Mouse (Mus musculus) heart, postnatal 36 days (tissue): Measurements from ENCODE around the gene Ywhaq. TPM values are rescaled to one million over a fixed set of nuclear protein-coding genes. Genes with fewer than 3 reads are reported as not detected.

ENCODE experiments used
- DNase-seq, 2 experiments: peaks; one replicate each; pipeline ENCODE4 v3.0.0; 2021 to 2022
- intact Hi-C: fragments of 180-260 bp; cut with DNase I; formaldehyde crosslinking; loops from one replicate; pipeline ENCODE4 v1.15.1; 2025
- total RNA-seq, 2 experiments: library from RNA; stranded (reverse); gene quantifications; 2 replicates each; pipeline ENCODE4 v1.2.3; 2021

Ywhaq gene
- 10 to 100 TPM; 62.2 to 68.0 TPM for total RNA-seq

DNA sequence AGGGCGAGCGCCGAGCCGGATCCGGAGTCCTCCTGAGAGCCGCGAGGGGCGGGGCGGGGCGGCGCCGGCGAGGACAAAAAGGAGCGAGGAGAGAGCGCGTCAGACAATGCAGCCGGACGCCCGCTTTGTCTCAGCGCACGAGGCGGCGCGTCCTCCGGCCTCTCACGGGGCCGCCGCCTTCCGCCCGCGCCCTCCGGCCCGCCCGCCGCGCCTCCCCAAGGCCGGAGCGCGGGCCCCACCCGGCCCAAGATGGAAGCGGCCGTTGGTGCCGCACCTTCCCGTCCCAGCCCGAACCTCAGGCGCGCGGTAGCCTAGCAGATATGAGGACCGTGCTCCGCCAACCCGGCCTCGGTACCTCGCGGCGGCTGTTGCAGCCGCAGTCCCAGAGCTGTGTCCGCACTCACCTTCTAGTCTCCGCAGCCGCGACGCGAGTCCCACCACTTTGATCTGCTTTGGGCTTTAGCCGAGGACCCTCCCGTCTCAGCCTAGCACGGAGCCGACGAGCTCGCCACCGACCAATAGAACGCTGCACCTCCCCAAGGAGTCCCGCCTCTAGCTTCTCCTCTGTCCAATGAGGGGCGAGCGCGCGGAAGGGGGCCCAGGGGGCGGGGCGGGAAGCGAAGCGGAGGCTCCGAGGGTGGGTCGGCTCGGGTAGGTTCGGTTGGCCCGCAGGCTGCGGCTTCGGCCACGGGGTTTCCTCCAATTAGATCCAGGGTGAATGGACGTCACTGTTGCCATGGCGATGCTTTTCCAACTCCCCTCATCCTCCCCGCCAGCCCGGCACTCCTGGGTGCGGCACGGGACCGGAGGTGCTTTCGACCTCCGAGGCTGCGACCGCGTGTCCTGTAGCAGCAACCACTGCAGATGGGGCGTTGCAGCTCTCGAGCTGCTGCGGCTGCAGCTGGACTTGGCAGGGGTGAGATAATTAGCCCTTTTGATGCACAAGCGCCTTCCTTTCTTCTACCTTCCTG is at the start of gene Ywhaq:
Gene Ywhaq (minus strand): TSS at position 538 of the 971 bp plus-strand sequence.
- DNase-seq = peak; percentile 93 to 94

DNA sequence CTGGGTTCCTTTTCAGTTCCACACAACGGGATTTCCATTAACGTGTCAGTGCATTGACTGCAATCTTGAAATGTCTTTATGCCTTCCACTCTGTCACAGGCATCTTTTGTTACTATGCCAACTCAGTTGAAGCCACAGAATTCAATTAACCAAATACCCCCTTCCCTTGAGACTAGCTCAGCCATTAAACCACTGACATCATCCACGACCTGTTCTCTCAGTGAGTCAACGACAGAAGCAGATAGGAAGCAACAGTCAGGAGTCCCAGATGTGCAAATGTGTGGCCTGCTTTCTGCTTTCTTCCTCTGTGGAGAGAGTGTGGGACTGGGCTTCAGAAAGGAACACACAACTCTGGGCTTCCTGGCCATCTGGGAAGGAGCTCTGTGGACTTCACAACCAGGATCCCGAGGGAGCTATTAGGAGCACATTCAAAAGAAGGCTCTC is 46.0 kb upstream of the Ywhaq start:
- intact Hi-C loops = no loop called here
- no peak for DNase-seq

More for the DNA sequence above, at the start of gene Ywhaq:
- intact Hi-C loops = loop anchor here (1.0 to 10.0 kb wide), 3 partner anchors 44 to 263 kb away; partner anchors contain the start of genes Adam17 and Itgb1bp1

DNA sequence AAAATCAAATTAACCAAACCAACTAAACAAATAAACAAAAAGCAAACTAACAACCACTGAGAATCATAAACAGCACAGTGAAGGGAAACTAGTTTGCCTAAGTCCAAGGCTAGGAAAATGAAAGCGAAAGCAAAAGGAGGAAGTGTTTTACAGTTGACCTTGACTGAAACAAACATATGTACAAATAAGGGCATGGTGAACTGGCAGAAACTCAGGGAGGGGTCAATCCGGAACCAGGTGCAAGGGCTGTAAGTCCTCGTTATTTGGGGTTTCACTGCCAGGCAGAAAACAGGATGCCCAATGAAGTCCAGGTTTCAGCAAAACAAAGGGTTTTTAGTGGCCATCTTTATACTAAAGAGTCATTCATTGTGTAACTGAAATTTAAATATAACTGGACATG is 45.2 kb upstream of the Ywhaq start:
- no peak for DNase-seq
- intact Hi-C loops = no loop called here

DNA sequence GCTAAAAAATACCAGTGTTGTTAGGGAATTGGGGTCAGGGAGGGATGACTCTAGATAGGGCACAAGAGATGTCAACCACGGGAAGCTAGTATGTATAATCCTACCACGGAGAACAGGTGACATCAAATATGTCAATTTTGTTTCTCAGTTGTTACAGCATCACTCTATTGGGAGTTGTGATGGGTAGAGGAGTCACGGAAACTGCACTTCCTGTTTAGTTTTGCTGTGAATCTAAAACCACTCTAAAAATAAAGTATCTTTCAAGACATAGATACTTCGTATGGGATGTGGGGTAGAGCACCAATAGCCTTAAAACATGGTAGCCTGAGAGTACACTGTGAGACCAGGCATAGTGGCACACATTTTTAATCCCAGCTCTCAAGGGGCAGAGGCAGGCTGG is 42.2 kb upstream of the Ywhaq start:
- intact Hi-C loops = no loop called here
- DNase-seq = no peak

DNA sequence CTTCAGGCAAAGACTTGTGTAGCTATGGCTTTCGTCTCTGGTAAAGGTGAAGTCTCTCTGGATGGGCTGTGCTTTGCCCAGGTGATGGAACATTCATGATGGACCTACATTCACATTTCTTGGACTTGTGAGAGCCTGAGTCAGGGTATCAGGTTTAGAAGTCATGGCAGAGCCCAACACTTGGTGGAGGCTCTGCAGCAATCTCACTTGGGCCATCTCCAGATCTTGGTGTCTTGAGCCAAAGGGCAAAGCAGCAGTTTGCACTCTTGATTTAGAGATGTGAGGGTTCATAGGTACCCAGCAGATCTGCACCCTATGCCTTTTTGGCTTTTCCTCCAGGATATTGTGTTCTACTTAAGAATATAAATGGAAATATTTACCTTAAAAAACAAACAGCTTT is 38.6 kb upstream of the Ywhaq start:
- intact Hi-C loops = no loop called here
- DNase-seq = no peak

DNA sequence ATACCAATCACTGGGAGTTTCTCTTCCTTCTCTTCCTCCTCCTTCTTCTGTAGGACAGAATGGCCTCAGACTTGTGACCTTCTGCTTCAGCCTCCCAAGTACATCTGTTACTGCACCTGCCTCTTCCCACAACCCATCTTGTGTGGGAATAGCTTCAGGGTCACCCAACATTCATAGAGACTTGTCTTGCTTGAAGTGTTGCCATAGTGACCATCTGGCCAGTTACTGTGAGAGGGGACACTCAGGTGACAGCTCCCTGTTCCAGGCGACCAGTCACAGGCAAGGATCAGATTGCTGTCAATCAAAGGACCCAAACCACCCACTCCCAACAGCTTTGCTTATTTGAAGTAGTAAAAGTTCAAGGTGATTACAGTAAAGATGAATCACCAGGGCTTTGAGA is 34.3 kb upstream of the Ywhaq start:
- intact Hi-C loops = no loop called here
- DNase-seq = no peak

DNA sequence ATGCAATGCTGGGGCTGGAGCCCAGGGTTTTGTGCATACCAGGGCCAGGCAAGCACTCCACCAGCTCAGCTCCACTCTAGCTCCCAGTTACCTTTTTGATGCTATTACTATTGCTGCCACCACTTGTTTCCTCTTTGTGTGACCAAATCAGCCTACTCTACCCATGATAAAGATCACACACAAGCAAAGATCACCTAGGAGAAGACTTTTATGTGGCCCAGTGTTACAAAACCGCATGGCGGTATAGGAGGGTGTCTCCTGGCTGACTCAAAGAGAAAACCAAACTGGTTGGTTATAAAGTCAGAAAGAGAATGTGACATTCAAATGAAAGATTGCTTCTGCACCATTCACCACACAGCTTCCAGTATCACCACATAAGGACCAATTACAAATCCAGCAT is 33.9 kb upstream of the Ywhaq start:
- DNase-seq = no peak
- intact Hi-C loops = no loop called here

DNA sequence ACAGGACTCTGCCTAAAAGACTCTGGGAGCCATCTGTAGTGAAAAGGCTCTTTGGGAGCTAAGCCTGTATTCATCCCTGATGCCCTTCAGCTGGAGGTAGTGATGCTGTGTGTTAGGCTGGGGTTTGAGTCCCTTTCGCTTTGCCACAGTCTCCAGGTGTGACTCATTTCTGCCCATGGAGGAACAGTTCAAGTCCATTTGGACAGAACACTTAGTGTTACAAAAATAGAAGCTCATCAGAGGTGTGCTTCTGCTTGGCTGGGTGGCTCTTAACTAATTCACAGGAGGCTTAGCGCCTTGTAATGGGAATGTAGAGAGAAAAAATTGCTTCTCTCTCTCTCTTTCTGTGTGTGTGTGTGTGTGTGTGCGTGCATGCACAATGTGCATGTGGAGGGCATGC is 26.3 kb upstream of the Ywhaq start:
- intact Hi-C loops = no loop called here
- no peak for DNase-seq

DNA sequence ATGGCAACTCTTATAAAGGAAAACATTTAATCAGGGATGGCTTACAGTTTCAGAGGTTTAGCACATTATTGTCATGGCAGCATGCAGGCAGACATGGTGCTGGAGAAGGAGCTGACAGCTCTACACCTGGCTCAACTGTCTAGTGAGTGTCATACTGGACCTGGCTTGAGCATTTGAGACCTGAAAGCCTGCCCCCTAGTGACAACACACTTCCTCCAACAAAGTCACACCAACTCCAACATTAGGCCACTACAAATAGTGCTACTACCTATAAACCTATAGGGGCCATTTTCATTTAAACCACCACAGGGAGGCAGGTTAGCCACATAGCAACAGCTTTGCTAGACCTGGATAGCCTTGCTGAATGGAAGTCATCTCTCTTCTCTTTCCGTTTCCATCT is 24.4 kb upstream of the Ywhaq start:
- no peak for DNase-seq
- intact Hi-C loops = no loop called here

DNA sequence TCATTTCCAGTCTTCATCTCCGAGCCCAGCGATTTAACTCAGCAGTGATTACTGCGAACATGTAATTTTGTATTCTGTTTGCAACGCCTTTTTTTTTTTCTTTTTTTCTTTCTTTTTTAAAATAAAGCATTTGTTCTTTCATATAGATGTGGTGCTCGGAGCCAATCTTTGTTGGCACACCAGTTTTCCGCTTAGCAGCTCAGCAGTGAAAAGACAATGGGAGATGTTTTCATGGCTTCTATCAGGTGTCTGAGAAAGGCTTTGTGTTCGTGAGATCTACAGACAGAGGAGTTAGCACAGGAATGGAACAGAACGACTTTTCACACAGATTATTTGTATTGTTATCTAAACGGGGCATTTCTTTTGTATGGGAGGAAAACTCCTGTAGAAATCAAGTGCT is 22.0 kb upstream of the Ywhaq start:
- intact Hi-C loops = no loop called here
- DNase-seq = no peak

DNA sequence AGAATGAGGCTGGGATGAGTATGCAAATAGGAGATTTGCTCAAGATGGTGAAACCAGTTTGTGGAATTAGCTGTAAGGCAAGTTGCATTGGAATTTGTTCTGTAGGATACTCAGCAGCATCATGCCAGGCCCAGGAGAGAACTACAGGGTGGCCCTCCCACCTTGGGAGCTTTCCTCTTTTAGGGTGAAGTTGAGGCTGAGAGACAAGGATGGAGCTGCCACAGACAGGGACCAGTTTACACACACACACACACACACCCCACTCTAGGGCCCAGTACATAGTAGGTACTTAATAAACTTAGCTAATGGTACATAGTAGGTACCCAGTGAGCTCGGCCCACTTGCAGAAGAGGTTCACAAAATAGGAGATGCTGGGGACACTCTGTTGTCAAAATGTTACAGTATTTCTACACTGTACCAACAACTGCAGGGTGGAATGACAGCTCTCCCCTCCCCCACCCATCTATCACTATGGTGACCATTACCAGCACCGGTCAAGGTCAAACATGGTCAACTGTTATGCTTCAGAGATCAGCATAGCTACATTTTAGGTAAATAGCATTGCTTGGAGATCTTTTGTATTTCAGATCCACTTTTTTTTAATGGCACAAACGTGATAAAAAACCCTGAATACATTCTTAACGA is 21.4 kb upstream of the Ywhaq start:
- intact Hi-C loops = no loop called here
- no peak for DNase-seq

DNA sequence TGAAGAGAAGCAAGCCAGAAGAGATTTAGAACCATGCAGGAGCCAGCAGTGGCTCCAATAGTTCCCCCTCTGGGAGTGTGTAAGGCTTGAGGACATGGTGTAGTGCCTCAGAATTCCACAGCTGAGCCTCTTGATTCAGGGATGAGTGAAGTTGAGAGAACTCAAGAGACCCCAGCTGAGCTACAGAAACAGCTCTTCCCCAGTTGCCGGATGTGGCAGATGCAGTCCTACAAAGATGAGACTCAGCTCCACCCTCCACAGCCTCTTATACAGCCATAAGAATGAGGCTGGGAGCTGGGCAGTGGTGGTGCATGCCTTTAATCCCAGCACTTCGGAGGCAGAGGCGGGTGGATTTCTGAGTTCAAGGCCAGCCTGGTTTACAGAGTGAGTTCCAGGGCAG is 20.9 kb upstream of the Ywhaq start:
- no peak for DNase-seq
- intact Hi-C loops = no loop called here

DNA sequence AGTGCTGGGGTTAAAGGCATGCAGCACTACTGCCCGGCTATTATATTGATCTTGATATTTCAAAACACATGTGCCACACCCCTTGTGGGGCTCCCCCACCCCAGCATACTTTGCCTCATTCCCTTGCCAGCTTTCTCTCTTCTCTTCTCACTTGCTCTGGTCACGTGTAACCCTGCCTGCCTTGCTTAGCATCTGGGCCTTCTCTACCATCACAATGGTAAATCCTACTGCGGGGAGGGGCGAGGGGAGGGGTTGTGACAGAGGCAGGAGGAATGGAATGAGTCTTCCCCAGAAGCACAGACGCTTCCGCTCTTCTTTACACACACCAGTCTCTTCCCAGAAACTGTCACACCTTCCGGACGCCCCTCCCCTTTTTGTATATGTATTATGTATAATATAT is 14.5 kb upstream of the Ywhaq start:
- DNase-seq = no peak
- intact Hi-C loops = no loop called here

DNA sequence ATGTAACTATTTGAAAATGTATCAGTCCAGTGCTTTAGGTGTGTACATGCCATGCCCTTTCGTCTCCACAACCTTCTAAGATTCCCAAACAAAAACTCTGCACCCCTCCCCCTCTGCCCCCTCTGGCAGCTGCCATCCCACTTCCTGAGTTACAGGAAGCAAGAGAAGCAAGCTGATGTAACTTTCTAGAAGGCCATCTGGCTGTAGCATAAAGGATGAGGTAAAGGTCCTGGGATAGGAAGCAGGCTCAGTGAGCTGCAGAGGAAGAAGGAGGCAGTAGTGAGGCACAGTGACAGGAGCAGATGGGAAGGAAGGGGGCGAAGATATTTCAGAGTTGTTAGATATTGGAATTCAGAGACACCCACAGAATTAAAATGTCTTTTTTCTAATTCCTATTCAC is 13.6 kb upstream of the Ywhaq start:
- intact Hi-C loops = no loop called here
- no peak for DNase-seq

DNA sequence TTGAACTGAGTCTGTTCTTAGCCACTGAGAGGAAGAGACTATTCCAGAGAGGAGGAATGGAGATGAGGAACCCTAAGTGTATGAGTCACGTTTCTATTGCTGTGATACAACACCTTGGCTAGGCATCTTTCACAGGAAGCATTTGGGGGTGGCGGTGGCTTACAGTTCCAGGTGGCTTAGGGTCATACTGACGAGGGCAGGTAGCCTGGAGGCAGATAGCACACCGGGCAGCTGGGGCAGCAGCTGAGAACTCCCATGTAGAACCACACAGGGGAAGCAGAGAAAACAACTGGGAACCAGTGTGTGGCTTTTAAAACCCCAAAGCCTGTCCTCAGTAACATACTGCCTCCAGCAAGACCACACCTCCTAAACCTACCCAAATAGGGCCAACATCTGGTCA is 12.7 kb upstream of the Ywhaq start:
- no peak for DNase-seq
- intact Hi-C loops = no loop called here

DNA sequence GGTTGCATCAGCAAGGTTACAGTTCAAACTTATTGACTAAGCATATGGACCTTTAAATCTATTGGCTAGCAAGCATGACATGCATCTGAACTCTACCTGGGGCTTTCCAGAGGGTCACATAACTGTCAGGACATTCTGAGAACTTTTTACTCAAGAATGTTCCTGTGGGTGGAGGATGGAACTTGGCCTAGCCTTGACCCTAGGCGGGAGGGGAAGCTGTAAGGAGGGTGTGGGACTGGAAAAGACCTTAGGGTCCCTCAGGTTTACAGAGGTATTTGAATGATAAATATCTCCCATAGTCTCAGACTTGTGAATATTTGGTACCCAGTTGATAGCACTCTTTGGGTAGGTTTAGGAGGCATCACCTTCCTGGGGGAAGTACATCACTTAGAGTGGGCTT is 11.6 kb upstream of the Ywhaq start:
- intact Hi-C loops = no loop called here
- no peak for DNase-seq

DNA sequence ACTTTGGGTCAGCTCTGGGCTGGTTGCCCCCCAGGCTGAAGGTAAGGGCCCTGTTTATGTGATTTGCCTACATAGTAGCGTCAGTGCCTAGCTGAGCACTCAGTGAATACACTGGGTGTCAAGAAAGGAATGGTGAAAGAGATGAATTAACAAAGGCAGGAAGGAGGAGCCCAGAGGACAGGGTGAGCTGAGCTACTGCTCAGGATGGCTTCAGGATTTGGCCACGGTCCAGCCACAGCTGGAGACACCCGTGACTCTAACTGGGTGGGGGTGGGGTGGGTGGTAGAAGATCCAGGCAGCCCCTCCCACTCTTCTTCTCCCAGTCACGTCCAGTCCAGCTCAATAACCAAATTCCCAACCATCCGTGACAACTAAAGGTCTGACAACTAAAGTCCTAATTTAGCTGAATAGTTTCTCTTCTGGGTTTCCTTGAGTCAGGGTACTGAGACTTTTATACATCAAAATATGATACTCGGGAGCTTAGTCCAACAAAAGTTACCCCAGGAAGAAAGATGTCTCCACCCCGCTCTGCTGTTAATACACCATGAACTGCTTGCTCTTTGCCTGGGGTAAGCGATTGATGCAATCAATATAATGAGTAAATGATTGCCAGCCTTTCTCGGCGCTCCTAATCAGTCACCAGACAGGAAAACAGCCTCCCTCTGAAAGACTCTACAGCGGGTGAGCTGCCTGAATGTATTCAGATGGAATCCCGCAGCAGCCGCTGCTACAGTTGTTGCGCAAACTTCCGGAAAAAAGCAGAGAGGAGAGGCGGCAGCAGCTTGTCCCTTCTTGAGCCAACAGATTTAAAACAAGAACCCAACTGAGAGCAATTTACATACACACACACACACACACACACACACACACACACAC is 8.9 kb upstream of the Ywhaq start:
- peak; percentile 38 to 58 for DNase-seq
- intact Hi-C loops = no loop called here

DNA sequence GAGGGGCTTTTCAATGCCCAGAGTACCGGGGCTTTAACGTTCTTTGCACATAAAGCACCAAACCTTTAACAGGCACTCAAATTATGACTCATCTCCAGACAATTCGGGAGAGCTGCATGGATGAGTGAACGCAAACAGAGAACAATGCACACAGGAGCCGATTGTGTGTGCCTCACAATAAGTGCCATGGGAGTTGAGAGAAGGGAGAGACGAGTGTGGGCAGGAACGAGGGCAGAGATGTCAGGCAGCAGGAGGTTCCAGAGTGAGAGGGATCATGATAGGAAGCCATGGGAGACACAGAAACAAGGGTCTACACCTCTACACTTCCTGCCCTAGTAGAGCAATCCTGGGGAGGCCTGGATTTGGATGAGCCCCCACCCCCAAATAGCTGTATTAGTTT is 7.2 kb upstream of the Ywhaq start:
- intact Hi-C loops = no loop called here
- no peak for DNase-seq

DNA sequence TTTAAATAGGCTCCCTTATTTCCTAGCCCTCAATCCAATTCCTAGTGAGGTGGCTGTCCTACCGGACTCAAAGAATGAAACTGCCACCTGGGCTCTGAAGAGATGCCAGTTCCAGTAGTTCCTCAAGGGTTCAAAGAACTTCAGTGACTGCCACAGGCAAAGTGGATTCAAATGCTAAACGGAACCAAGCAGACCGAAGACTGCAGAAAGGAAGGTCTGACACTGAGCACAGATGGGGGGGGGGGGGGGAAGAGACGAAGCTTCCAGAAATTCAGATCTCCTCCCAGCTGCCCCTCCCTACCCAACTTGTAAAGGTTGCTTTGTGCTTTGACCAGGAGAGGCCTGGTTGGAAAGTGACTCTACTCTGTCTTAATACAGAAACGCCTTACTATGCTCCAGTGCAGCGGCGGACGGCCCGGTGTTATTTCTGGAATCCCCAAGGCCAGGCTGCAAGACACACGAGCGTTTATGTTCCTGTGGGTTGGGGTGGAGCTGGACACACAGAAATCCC is 1.2 kb upstream of the Ywhaq start:
- peak in 1 of 2 experiments; percentile 12 for DNase-seq
- intact Hi-C loops = loop anchor here (10.0 kb wide), 1 partner anchor 264 kb away; no protein-coding TSS in a partner anchor

DNA sequence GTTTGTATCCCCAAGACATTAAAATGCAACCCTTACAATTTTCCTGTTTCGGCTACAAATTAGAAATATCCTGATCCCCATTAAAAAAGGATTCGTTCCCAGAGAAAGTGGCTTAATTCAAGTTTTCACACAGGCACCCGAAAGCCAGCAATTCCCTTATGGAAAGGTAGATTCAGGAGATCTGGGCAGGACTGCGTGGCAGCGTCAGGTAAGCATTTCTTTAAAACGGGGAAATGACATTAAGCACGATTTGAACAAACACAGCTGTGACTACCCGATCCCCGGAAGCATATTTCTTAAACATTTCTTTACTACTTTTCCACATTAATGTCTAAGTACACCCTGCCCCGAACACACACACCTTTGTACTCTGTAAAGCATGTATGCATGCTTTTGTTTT is 646 bp upstream of the Ywhaq start:
- intact Hi-C loops = loop anchor here (10.0 kb wide), 1 partner anchor 263 kb away; no protein-coding TSS in a partner anchor

More for the DNA sequence above, 646 bp upstream of the Ywhaq start:
- DNase-seq = no peak
